Mouse (Mus musculus) lung, adult 2 months (tissue): ENCODE data around the gene Ewsr1.

Source experiments
- CTCF ChIP-seq: fragments of 200-500 bp; IDR thresholded peaks from 2 replicates; pipeline ENCODE4 v1.5.1; 2011; ENCODE audit warnings: mild to moderate bottlenecking, low read length, control low read depth; ENCODE audit not compliant: insufficient read depth
- POLR2A ChIP-seq: fragments of 200-500 bp; IDR thresholded peaks from 2 replicates; pipeline ENCODE4 v1.6.1; 2011; ENCODE audit warnings: low read depth, mild to moderate bottlenecking, control low read depth, low read length, borderline replicate concordance; ENCODE audit errors: extremely low read depth

DNA sequence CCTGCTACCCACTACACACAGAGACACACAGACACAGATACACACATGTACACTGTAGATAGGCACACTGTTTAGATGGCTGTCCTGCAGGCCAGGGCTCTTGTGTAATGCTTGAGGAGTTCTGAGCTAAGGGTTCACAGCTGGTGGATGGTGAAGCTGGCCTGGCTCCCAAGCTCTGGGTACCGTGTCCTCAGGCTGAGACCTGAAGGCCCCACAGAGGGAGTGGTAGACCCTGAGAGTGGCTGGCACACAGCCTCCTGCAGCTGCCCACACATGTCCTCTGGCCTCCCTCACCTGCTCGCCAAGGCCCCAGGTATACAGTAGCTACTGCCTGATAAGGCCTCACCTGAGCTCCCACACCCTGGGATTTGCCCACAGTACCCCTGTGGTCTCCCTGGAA is 42.9 kb upstream of the Ewsr1 start:
- TF ChIP-seq CTCF (no peak), POLR2A (no peak)
